Mouse (Mus musculus) liver, adult 2 months (tissue): ENCODE data around the gene Efnb2. TPM values are rescaled to one million over a fixed set of nuclear protein-coding genes. Genes with fewer than 3 reads are reported as not detected.
A peak's percentile ranks its signal among the peaks of the same experiment; 100 is the strongest.

Experiments
- DNase-seq: peaks from one replicate; pipeline ENCODE4 v3.0.0-alpha.2; 2011; ENCODE audit warnings: low read depth, low spot score; ENCODE audit errors: extremely low read depth
- H3K27ac ChIP-seq: fragments of 200-500 bp; replicated peaks from 2 replicates; pipeline ENCODE4 v1.5.1; 2012; ENCODE audit warnings: low read depth, mild to moderate bottlenecking, control low read depth, inconsistent platforms, low read length; ENCODE audit not compliant: insufficient read depth
- H3K27me3 ChIP-seq: fragments of 200-500 bp; 2 replicates; pipeline ENCODE4 v1.6.1; 2012; ENCODE audit warnings: mild to moderate bottlenecking, moderate library complexity, low read length, inconsistent platforms; ENCODE audit not compliant: control insufficient read depth, insufficient read depth
- H3K36me3 ChIP-seq: fragments of 200-500 bp; 2 replicates; pipeline ENCODE4 v1.6.1; 2012; ENCODE audit warnings: low read length, inconsistent platforms; ENCODE audit not compliant: control insufficient read depth, insufficient read depth
- H3K4me1 ChIP-seq: fragments of 200-500 bp; 2 replicates; pipeline ENCODE4 v1.6.1; 2011; ENCODE audit warnings: low read length; ENCODE audit not compliant: control insufficient read depth, insufficient read depth
- H3K4me3 ChIP-seq: fragments of 200-500 bp; 2 replicates; pipeline ENCODE4 v1.5.1; 2011; ENCODE audit warnings: low read depth, mild to moderate bottlenecking, control low read depth, low read length, moderate library complexity; ENCODE audit not compliant: insufficient read depth
- H3K79me2 ChIP-seq: fragments of 200-500 bp; 2 replicates; pipeline ENCODE4 v1.6.1; 2012; ENCODE audit warnings: inconsistent platforms, mild to moderate bottlenecking, low read length, moderate library complexity; ENCODE audit not compliant: control insufficient read depth, insufficient read depth
- H3K9ac ChIP-seq: fragments of 200-500 bp; 2 replicates; pipeline ENCODE4 v1.6.1; 2012; ENCODE audit warnings: low read depth, mild to moderate bottlenecking, control low read depth, inconsistent platforms, low read length
- CTCF ChIP-seq: fragments of 200-500 bp; IDR thresholded peaks from 2 replicates; pipeline ENCODE4 v1.5.1; 2011; ENCODE audit warnings: low read depth, low read length, control low read depth
- POLR2A ChIP-seq: fragments of 200-500 bp; IDR thresholded peaks from 2 replicates; pipeline ENCODE4 v1.6.1; 2011; ENCODE audit warnings: low read length, control low read depth; ENCODE audit not compliant: insufficient read depth; ENCODE audit errors: extremely low read depth
- WGBS: fragments of 180-500 bp; shearing (Covaris S2); methylation state at CpG from one replicate; pipeline ENCODE4 v1.1.7; 2018; 5-methylcytosine and 5-hydroxymethylcytosine counted together
- polyA plus RNA-seq: library from polyadenylated mRNA; depleted of rRNA; stranded (reverse); fragments of >200 nt; gene quantifications from 2 replicates; pipeline ENCODE4 v1.2.3, GENCODE M21; 2012
- total RNA-seq: library from RNA; depleted of rRNA; stranded (reverse); fragments of >200 nt; gene quantifications from 2 replicates; pipeline ENCODE4 v1.2.3, GENCODE M21; 2014

The Efnb2 gene
- total and polyA plus RNA-seq, 2 experiments = 1.8 to 2.3 TPM

GRCm38 (mm10) chr8:8653906-8654489 is 7.0 kb downstream of the Efnb2 start:
- no peaks in the 10 kb centered on the region for H3K4me1 ChIP-seq
- WGBS = 81% methylated on average over 12 of the region's 12 CpGs
- no peaks in the 10 kb centered on the region for H3K79me2 ChIP-seq
- H3K4me3 ChIP-seq = no peak overlapping the region
- H3K36me3 ChIP-seq = no peaks in the 10 kb centered on the region
- no peak overlapping the region for H3K9ac ChIP-seq
- TF ChIP-seq POLR2A (no peak), CTCF (no peak)
- no peaks in the 10 kb centered on the region for H3K27me3 ChIP-seq
- no peak overlapping the region for H3K27ac ChIP-seq
- no peak for DNase-seq

DNA sequence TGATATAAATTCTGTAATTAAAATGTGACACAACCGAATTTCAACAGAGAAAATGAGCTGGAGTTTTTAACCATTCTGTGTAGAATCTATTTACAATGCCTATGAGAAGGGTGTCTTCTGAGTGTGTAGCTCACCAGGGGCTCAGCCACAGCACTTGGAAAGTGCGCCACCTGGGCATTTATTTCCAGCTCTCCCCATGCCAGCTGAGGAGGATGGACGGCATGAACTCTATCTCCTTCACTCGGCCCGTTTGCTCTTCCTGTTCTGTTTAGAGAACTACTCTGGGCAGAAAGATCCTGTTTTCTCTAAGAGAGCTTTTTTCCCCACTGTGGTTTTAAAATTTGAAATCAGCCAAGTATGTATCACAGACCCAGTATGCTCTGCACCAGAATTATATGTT is 7.7 kb downstream of the Efnb2 start:
- no peaks in the 10 kb centered on the region for H3K4me1 ChIP-seq
- no peak overlapping the region for H3K9ac ChIP-seq
- no peak overlapping the region for H3K4me3 ChIP-seq
- DNase-seq = no peak
- no peak for TF ChIP-seq CTCF
- TF ChIP-seq POLR2A = no peak
- H3K36me3 ChIP-seq = no peaks in the 10 kb centered on the region
- WGBS = 74% methylated on average over 5 of the region's 5 CpGs
- no peaks in the 10 kb centered on the region for H3K27me3 ChIP-seq
- no peaks in the 10 kb centered on the region for H3K79me2 ChIP-seq
- no peak overlapping the region for H3K27ac ChIP-seq

DNA sequence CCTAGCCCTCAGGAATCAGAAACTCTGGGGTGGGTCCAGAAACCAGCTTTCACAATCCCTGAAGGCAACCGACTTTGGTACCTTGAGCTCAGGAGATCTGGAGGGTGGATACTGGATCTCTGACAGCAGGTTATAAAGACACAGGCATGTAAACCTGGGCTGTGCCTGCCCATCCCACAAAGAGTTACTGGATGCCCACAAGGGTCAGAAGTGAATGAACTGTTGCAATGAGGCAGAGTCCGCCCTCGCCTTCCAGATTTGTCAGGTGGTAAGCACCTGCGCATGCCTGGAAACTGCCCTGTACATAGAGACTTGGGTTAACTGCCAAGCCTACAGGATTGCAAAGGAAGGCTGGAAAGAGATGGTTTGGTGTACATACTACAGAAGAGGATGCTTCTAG is 8.7 kb downstream of the Efnb2 start:
- no peaks in the 10 kb centered on the region for H3K27me3 ChIP-seq
- no peaks in the 10 kb centered on the region for H3K4me1 ChIP-seq
- no peak overlapping the region for H3K4me3 ChIP-seq
- TF ChIP-seq POLR2A = no peak
- TF ChIP-seq CTCF = no peak
- 42% methylated on average over 4 of the region's 4 CpGs for WGBS
- no peak overlapping the region for H3K9ac ChIP-seq
- DNase-seq = peak; percentile 75
- no peaks in the 10 kb centered on the region for H3K79me2 ChIP-seq
- H3K36me3 ChIP-seq = no peaks in the 10 kb centered on the region
- no peak overlapping the region for H3K27ac ChIP-seq

GRCm38 (mm10) chr8:8649944-8650343 is 11.1 kb downstream of the Efnb2 start:
- no peak overlapping the region for H3K9ac ChIP-seq
- H3K4me3 ChIP-seq = no peak overlapping the region
- no peak for DNase-seq
- no peak overlapping the region for H3K27ac ChIP-seq
- H3K4me1 ChIP-seq = no peaks in the 10 kb centered on the region
- H3K36me3 ChIP-seq = no peaks in the 10 kb centered on the region
- H3K79me2 ChIP-seq = no peaks in the 10 kb centered on the region
- WGBS = 80% methylated on average over 8 of the region's 8 CpGs
- TF ChIP-seq POLR2A (no peak), CTCF (no peak)
- no peaks in the 10 kb centered on the region for H3K27me3 ChIP-seq

GRCm38 (mm10) chr8:8649536-8649935 is 11.5 kb downstream of the Efnb2 start:
- no peak overlapping the region for H3K27ac ChIP-seq
- H3K36me3 ChIP-seq = no peaks in the 10 kb centered on the region
- TF ChIP-seq POLR2A (no peak), CTCF (no peak)
- H3K79me2 ChIP-seq = no peaks in the 10 kb centered on the region
- H3K9ac ChIP-seq = no peak overlapping the region
- 73% methylated on average over 3 of the region's 3 CpGs for WGBS
- no peak for DNase-seq
- no peak overlapping the region for H3K4me3 ChIP-seq
- no peaks in the 10 kb centered on the region for H3K27me3 ChIP-seq
- no peaks in the 10 kb centered on the region for H3K4me1 ChIP-seq

GRCm38 (mm10) chr8:8648686-8649085 is 12.4 kb downstream of the Efnb2 start:
- no peak overlapping the region for H3K4me3 ChIP-seq
- DNase-seq = peak; percentile 29

More at GRCm38 (mm10) chr8:8648686-8649085, 12.4 kb downstream of the Efnb2 start:
- H3K27ac ChIP-seq = no peak overlapping the region
- H3K36me3 ChIP-seq = no peaks in the 10 kb centered on the region
- TF ChIP-seq CTCF (no peak), POLR2A (no peak)
- no peaks in the 10 kb centered on the region for H3K4me1 ChIP-seq
- WGBS = 69% methylated on average over 7 of the region's 7 CpGs
- H3K9ac ChIP-seq = no peak overlapping the region
- H3K79me2 ChIP-seq = no peaks in the 10 kb centered on the region
- H3K27me3 ChIP-seq = no peaks in the 10 kb centered on the region
